Mouse (Mus musculus): ENCODE measurements at regions not wholly inside any gene's neighbourhood (a gene's known extent, or its start where the extent isn't known, plus 50 kb on each side); places are given as distances from the start of the nearest gene placed in this dataset.

GRCm38 (mm10) chr2:148107607-148108115 lies 60.9 kb upstream of the Foxa2 start:
- in situ Hi-C loops (cut with MboI, MseI), result no loop called here

- in situ Hi-C loops (cut with MboI, MseI), result no loop called here
Measured at GRCm38 (mm10) chr2:148110149-148110548, 63.4 kb upstream of the Foxa2 start.

- in situ Hi-C loops (cut with MboI, MseI), result no loop called here
Measured at GRCm38 (mm10) chr2:148111889-148112288, 65.1 kb upstream of the Foxa2 start.

GRCm38 (mm10) chr2:148113184-148113583 lies 66.4 kb upstream of the Foxa2 start:
- in situ Hi-C loops (cut with MboI, MseI), result no loop called here

- in situ Hi-C loops (cut with MboI, MseI), result no loop called here
Measured at GRCm38 (mm10) chr2:148114600-148114999, 67.8 kb upstream of the Foxa2 start.

GRCm38 (mm10) chr2:148116033-148116790 lies 69.4 kb upstream of the Foxa2 start:
- in situ Hi-C loops (cut with MboI, MseI), result no loop called here

- in situ Hi-C loops (cut with MboI, MseI), result no loop called here
Measured at GRCm38 (mm10) chr2:148117420-148117819, 70.7 kb upstream of the Foxa2 start.

GRCm38 (mm10) chr2:148121885-148122876 lies 75.4 kb upstream of the Foxa2 start:
- in situ Hi-C loops (cut with MboI, MseI), result no loop called here

- in situ Hi-C loops (cut with MboI, MseI), result no loop called here
Measured at GRCm38 (mm10) chr2:148123780-148124179, 77.0 kb upstream of the Foxa2 start.

GRCm38 (mm10) chr2:148133811-148134210 lies 87.0 kb upstream of the Foxa2 start:
- in situ Hi-C loops (cut with MboI, MseI), result loop anchor here in 1 of 2 experiments (10.0 kb wide), 1 partner anchor 491 kb away; no protein-coding TSS in a partner anchor

- in situ Hi-C loops (cut with MboI, MseI), result no loop called here
Measured at GRCm38 (mm10) chr2:148141936-148142335, 95.2 kb upstream of the Foxa2 start.

- in situ Hi-C loops (cut with MboI, MseI), result no loop called here
Measured at GRCm38 (mm10) chr2:148144816-148145215, 98.0 kb upstream of the Foxa2 start.

GRCm38 (mm10) chr2:148148272-148148671 lies 101.5 kb upstream of the Foxa2 start:
- in situ Hi-C loops (cut with MboI, MseI), result no loop called here

- in situ Hi-C loops (cut with MboI, MseI), result no loop called here
Measured at GRCm38 (mm10) chr2:148149426-148149825, 102.7 kb upstream of the Foxa2 start.

- in situ Hi-C loops (cut with MboI, MseI), result no loop called here
Measured at GRCm38 (mm10) chr2:148153513-148154271, 106.9 kb upstream of the Foxa2 start.

- in situ Hi-C loops (cut with MboI, MseI), result no loop called here
Measured at GRCm38 (mm10) chr2:148156122-148156521, 109.4 kb upstream of the Foxa2 start.

- in situ Hi-C loops (cut with MboI, MseI), result no loop called here
Measured at GRCm38 (mm10) chr2:148159028-148159600, 112.3 kb upstream of the Foxa2 start.

GRCm38 (mm10) chr2:148160997-148161396 lies 114.2 kb upstream of the Foxa2 start:
- in situ Hi-C loops (cut with MboI, MseI), result no loop called here

GRCm38 (mm10) chr2:148161966-148162365 lies 115.2 kb upstream of the Foxa2 start:
- in situ Hi-C loops (cut with MboI, MseI), result no loop called here

- in situ Hi-C loops (cut with MboI, MseI), result no loop called here
Measured at GRCm38 (mm10) chr2:148162562-148162961, 115.8 kb upstream of the Foxa2 start.

GRCm38 (mm10) chr2:148171113-148171512 lies 124.3 kb upstream of the Foxa2 start:
- in situ Hi-C loops (cut with MboI, MseI), result no loop called here
